Mouse (Mus musculus): ENCODE data around the gene Ilf3. TPM values are rescaled to one million over a fixed set of nuclear protein-coding genes. Genes with fewer than 3 reads are reported as not detected.
A peak's percentile ranks its signal among the peaks of the same experiment; 100 is the strongest.

Ilf3 gene
- total and polyA plus RNA-seq, 2 experiments from 2014 or later = 89.5 to 184 TPM

DNA sequence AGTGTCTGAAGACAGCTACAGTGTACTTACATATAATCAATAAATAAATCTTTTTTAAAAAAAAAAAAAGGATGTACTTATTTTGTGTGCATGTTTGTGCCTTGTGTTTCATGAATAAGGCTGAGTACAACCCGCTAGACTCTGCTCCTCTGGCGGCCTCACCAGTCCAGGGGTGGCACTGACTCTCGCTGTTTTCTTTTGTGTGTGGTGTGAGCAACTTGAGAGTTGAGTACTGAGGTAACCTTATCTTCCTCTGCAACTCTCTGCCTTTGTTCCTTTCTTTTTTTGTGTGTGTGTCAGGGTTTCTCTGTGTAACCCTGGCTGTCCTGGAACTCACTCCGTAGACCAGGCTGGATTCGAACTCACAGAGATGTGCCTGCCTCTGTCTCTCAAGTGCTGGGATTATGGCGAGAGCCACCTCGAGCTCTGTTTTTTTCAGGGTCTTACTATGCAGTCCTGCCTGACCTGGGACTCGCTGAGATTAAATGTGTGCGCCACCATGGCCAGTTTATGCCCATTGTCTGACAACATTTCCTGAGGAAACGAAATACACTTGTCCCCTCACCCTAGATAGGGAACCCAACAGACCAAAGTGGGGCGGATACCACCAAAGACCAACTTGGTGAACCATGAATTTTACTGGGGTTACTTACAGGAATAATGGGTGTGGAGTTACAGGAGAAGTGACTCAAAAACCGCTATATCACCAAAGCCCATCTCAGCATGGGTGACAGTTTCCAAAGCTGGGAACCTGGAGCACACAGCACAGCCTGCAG, 36.1 kb upstream of the Ilf3 start:
- no peak for TF ChIP-seq CTCF (IDR thresholded peaks at IDR 0.05; ENCODE audit: low read depth)
- 0 out of 2 replicates have a peak, but pooled peaks cover 6% of the 10 kb centered on the region for H3K4me1 ChIP-seq (ENCODE audit: insufficient read depth, low read length)
- no peaks in the 10 kb centered on the region for H3K9me3 ChIP-seq (ENCODE audit: low read length)
- no peaks in the 10 kb centered on the region for H3K27me3 ChIP-seq (ENCODE audit: insufficient read depth, low read length)
- H3K36me3 ChIP-seq (ENCODE audit: insufficient read depth, low read length) = no peaks in the 10 kb centered on the region
- no peak overlapping the region for H3K9ac ChIP-seq (replicated peaks; ENCODE audit: low read length)
- H3K4me2 ChIP-seq (ENCODE audit: low read depth, low read length) = no peak overlapping the region
- DNase-seq (ENCODE audit: low spot score) = no peak
- ATAC-seq = no peak
- WGBS = 84% methylated on average over 12 of the region's 12 CpGs
- H3K27ac ChIP-seq = no peak overlapping the region
- no peak overlapping the region for H3K4me3 ChIP-seq (ENCODE audit: low read length)

DNA sequence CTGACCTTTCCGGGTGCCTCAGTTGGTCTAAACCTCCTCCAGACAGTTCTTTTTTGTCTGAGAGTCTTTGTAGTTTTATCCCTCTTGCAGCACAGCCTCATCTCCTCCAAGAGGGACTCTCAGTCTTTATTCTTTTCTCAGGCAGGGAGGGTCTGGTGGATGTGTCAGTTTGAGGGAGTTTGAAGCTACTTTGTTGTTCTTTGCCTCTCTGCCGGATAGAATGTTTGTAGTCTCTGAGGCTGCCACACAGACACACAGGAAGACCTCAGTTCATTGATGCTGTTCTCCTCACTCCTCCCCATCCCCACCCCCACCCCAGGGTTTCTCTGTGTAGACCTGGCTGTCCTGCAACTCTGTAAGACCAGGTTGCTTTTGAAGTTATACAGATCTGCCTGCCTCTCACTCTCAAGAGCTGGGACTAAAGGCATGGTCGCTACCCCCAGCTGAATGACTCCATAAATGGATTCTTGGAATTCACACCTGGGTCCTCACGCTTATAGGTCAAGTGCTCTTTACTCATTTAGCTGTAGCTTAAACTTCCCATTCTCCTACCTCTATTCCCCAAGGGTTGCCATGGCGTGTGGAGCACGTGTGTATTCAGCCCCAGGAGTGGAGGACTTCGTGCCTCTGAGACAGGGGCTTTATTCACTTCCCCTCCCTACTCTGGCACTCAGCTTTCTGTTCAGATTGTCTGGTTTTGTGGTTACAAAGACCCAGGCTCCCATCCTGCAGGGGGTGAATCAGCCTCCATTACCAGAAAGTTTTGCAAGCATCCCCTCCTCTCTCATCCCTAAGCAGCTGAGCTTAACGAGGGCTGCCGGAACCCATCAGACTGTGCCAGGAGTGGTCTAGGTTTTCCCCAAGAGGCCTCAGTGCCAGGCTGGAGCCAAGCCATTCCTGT, 35.3 kb upstream of the Ilf3 start:
- WGBS = 24% methylated on average over 9 of the region's 9 CpGs
- no peak for DNase-seq (ENCODE audit: low spot score)
- 0 out of 2 replicates have a peak, but pooled peaks have one; percentile 16 for ATAC-seq
- TF ChIP-seq CTCF (IDR thresholded peaks at IDR 0.05; ENCODE audit: low read depth) = no peak
- H3K9me3 ChIP-seq (ENCODE audit: low read length) = no peaks in the 10 kb centered on the region
- no peaks in the 10 kb centered on the region for H3K36me3 ChIP-seq (ENCODE audit: insufficient read depth, low read length)
- H3K9ac ChIP-seq (replicated peaks; ENCODE audit: low read length) = no peak overlapping the region
- no peak overlapping the region for H3K4me3 ChIP-seq (ENCODE audit: low read length)
- no peak overlapping the region for H3K27ac ChIP-seq
- H3K27me3 ChIP-seq (ENCODE audit: insufficient read depth, low read length) = no peaks in the 10 kb centered on the region
- 0 out of 2 replicates have a peak, but pooled peaks cover 5% of the 10 kb centered on the region for H3K4me1 ChIP-seq (ENCODE audit: insufficient read depth, low read length)
- H3K4me2 ChIP-seq (ENCODE audit: low read depth, low read length) = no peak overlapping the region

DNA sequence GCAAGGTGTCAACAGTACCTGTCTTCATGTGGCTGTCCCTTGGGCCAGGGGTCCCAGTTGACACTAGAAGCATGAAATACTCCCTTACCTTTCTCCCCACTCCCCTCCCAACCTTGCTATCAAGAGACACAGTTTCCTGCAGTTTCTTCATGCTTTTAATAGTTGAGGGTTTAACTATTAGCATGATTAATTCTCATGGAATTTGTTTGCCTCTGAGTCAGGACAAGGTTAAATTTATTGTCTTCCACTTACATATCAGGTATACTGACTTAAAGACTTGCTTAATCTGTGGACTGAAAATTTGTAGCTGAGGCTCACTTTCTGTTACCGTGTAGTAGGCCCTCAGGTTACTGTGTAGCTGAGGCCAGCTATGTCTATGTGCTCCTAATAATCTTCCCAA, 34.1 kb upstream of the Ilf3 start:
- ATAC-seq = no peak
- no peak for TF ChIP-seq CTCF (IDR thresholded peaks at IDR 0.05; ENCODE audit: low read depth)
- DNase-seq (ENCODE audit: low spot score) = no peak
- H3K36me3 ChIP-seq (ENCODE audit: insufficient read depth, low read length) = no peaks in the 10 kb centered on the region
- H3K9ac ChIP-seq (replicated peaks; ENCODE audit: low read length) = no peak overlapping the region
- H3K27me3 ChIP-seq (ENCODE audit: insufficient read depth, low read length) = no peaks in the 10 kb centered on the region
- H3K4me3 ChIP-seq (ENCODE audit: low read length) = no peak overlapping the region
- H3K4me1 ChIP-seq (ENCODE audit: insufficient read depth, low read length) = 0 out of 2 replicates have a peak, but pooled peaks cover 3% of the 10 kb centered on the region
- H3K4me2 ChIP-seq (ENCODE audit: low read depth, low read length) = no peak overlapping the region
- H3K9me3 ChIP-seq (ENCODE audit: low read length) = no peaks in the 10 kb centered on the region
- H3K27ac ChIP-seq = no peak overlapping the region
- 91% methylated on average over 1 of the region's 1 CpGs for WGBS

DNA sequence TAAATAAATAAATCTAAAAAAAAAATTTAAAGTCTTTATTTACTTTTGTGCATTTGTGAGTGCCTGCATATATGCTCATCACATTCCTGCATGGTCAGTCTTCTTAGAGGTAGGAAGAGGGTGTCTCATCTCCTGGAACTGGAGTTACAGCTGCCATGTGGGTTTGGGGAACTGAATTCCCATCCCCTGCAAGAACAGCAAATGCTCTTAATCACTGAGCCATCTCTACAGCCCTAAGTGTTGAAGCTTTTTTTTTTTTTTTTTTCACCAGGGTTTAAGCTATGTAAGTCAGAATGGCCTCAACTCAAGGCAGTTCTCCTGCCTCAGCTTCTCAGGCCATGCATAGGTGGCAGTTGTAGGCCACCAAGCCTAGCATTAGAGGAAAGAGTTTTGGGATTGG, 32.9 kb upstream of the Ilf3 start:
- H3K27me3 ChIP-seq (ENCODE audit: insufficient read depth, low read length) = no peaks in the 10 kb centered on the region
- TF ChIP-seq CTCF (IDR thresholded peaks at IDR 0.05; ENCODE audit: low read depth) = no peak

DNA sequence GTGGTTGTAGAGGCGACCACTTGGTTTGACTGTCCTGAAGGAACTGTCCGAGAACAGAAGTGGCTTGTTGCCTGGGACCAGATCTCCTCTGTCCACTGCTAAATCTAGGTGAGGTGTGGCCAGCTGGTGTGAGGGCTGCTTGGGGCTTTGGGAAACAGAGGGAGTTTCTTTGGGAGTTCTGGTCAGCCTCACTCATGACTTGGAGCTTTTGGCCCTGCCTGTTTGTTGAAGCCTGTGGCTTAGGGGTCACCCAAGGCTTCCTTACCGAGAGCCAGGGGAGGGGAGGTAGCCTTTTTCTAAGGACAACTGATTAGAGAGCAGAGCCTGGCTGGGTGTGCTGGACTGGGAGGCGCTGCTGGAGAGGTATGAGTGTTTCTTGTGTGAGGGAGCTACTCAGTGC, 32.3 kb upstream of the Ilf3 start:
- no peak for TF ChIP-seq CTCF (IDR thresholded peaks at IDR 0.05; ENCODE audit: low read depth)
- no peak overlapping the region for H3K27ac ChIP-seq
- no peaks in the 10 kb centered on the region for H3K9me3 ChIP-seq (ENCODE audit: low read length)
- no peak overlapping the region for H3K9ac ChIP-seq (replicated peaks; ENCODE audit: low read length)
- DNase-seq (ENCODE audit: low spot score) (no peak), ATAC-seq (no peak)
- H3K27me3 ChIP-seq (ENCODE audit: insufficient read depth, low read length) = no peaks in the 10 kb centered on the region
- 0 out of 2 replicates have a peak, but pooled peaks cover 3% of the 10 kb centered on the region for H3K4me1 ChIP-seq (ENCODE audit: insufficient read depth, low read length)
- WGBS = 81% methylated on average over 4 of the region's 4 CpGs
- no peak overlapping the region for H3K4me3 ChIP-seq (ENCODE audit: low read length)
- H3K36me3 ChIP-seq (ENCODE audit: insufficient read depth, low read length) = no peaks in the 10 kb centered on the region
- no peak overlapping the region for H3K4me2 ChIP-seq (ENCODE audit: low read depth, low read length)

More for the DNA sequence above, 32.9 kb upstream of the Ilf3 start:
- no peaks in the 10 kb centered on the region for H3K36me3 ChIP-seq (ENCODE audit: insufficient read depth, low read length)
- H3K4me2 ChIP-seq (ENCODE audit: low read depth, low read length) = no peak overlapping the region
- DNase-seq (ENCODE audit: low spot score) = no peak
- H3K27ac ChIP-seq = no peak overlapping the region
- H3K4me3 ChIP-seq (ENCODE audit: low read length) = no peak overlapping the region
- H3K9ac ChIP-seq (replicated peaks; ENCODE audit: low read length) = no peak overlapping the region
- H3K9me3 ChIP-seq (ENCODE audit: low read length) = no peaks in the 10 kb centered on the region
- ATAC-seq = no peak
- 0 out of 2 replicates have a peak, but pooled peaks cover 3% of the 10 kb centered on the region for H3K4me1 ChIP-seq (ENCODE audit: insufficient read depth, low read length)

DNA sequence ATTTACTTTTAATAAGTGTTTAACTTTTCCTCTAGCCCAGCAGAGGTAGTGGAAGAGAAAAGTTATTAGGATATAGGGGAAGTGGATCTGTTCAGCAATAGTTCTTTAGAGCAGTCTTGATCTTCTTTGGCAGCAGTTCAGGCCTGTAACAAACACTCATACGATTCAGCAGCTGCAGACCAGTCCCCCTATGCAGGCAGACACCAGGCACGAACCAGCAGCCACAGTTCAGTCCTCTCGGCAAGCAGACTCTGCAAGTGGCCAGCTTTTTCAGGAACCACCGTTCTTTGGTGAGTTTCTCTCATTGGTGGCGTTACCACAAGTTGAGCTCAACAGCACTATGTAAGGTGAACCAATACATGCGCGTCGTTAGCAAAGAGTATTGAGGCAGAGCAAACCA, 31.2 kb upstream of the Ilf3 start:
- TF ChIP-seq CTCF (IDR thresholded peaks at IDR 0.05; ENCODE audit: low read depth) = no peak
- WGBS = 80% methylated on average over 8 of the region's 8 CpGs

More for the DNA sequence above, 31.2 kb upstream of the Ilf3 start:
- no peaks in the 10 kb centered on the region for H3K9me3 ChIP-seq (ENCODE audit: low read length)
- no peaks in the 10 kb centered on the region for H3K36me3 ChIP-seq (ENCODE audit: insufficient read depth, low read length)
- no peaks in the 10 kb centered on the region for H3K27me3 ChIP-seq (ENCODE audit: insufficient read depth, low read length)
- H3K4me2 ChIP-seq (ENCODE audit: low read depth, low read length) = no peak overlapping the region
- H3K27ac ChIP-seq = no peak overlapping the region
- H3K9ac ChIP-seq (replicated peaks; ENCODE audit: low read length) = no peak overlapping the region
- DNase-seq (ENCODE audit: low spot score) (no peak), ATAC-seq (no peak)
- H3K4me3 ChIP-seq (ENCODE audit: low read length) = no peak overlapping the region
- 0 out of 2 replicates have a peak, but pooled peaks cover 3% of the 10 kb centered on the region for H3K4me1 ChIP-seq (ENCODE audit: insufficient read depth, low read length)
